Mouse (Mus musculus) limb, embryonic 15.5 days (tissue): Measurements from ENCODE around the gene Nlrp4f. TPM values are rescaled to one million over a fixed set of nuclear protein-coding genes. Genes with fewer than 3 reads are reported as not detected.

Experiments
- ATAC-seq: fragments of 200-750 bp; cut with Nextera tagmentation; 2 replicates; pipeline ENCODE4 v1.8.0; 2017; ENCODE audit warnings: low read depth, moderate TSS enrichment; ENCODE audit not compliant: insufficient number of reproducible peaks, low FRiP score, low TSS enrichment
- H3K27ac ChIP-seq: fragments of 300-500 bp; sonication (generic); 2 replicates; pipeline ENCODE4 v1.5.1; 2015; ENCODE audit warnings: moderate library complexity, mild to moderate bottlenecking, inconsistent platforms
- H3K27me3 ChIP-seq: fragments of 300-500 bp; sonication (generic); 2 replicates; pipeline ENCODE4 v1.6.1; 2015; ENCODE audit warnings: inconsistent platforms
- H3K36me3 ChIP-seq: fragments of 300-500 bp; sonication (generic); 2 replicates; pipeline ENCODE4 v1.6.1; 2015; ENCODE audit warnings: inconsistent platforms
- H3K4me1 ChIP-seq: fragments of 300-500 bp; sonication (generic); 2 replicates; pipeline ENCODE4 v1.6.1; 2015; ENCODE audit warnings: inconsistent platforms
- H3K4me2 ChIP-seq: fragments of 300-500 bp; sonication (generic); 2 replicates; pipeline ENCODE4 v1.6.1; 2015; ENCODE audit warnings: mild to moderate bottlenecking, inconsistent platforms
- H3K4me3 ChIP-seq: fragments of 300-500 bp; sonication (generic); 2 replicates; pipeline ENCODE4 v1.5.1; 2015; ENCODE audit warnings: mild to moderate bottlenecking, inconsistent platforms
- H3K9ac ChIP-seq: fragments of 300-500 bp; sonication (generic); 2 replicates; pipeline ENCODE4 v1.6.1; 2015; ENCODE audit warnings: inconsistent platforms
- H3K9me3 ChIP-seq: fragments of 300-500 bp; sonication (generic); 2 replicates; pipeline ENCODE4 v1.6.1; 2016; ENCODE audit warnings: inconsistent platforms
- WGBS: fragments of 180-500 bp; shearing (Covaris S2); methylation state at CpG from one replicate; pipeline ENCODE4 v1.1.7; 2015; 5-methylcytosine and 5-hydroxymethylcytosine counted together
- polyA plus RNA-seq: library from polyadenylated mRNA; unstranded; fragments of >200 nt; fragmentation: Nextera tagmentation; extraction: Ambion mirVana; gene quantifications from 2 replicates; pipeline ENCODE4 v1.2.1, GENCODE M21; 2015

Nlrp4f gene
- not detected in 2 replicates for polyA plus RNA-seq

GRCm38 (mm10) chr13:65205877-65206276, at the start of gene Nlrp4f:
Nlrp4f (minus strand) TSS chr13:65205977.
- Histone ChIP-seq H3K4me2 (no peak within 1 kb of the TSS), H3K27me3 (no peaks in the 10 kb centered on the region), H3K36me3 (no peaks in the 10 kb centered on the region), H3K9me3 (no peaks in the 10 kb centered on the region; the same call in 1 of the 2 replicates), H3K27ac (no peak within 1 kb of the TSS), H3K4me3 (no peak within 1 kb of the TSS), H3K9ac (no peak within 1 kb of the TSS), H3K4me1 (no peaks in the 10 kb centered on the region)
- ATAC-seq: no peak
- 85% methylated on average over 9 of the region's 10 CpGs for WGBS

DNA sequence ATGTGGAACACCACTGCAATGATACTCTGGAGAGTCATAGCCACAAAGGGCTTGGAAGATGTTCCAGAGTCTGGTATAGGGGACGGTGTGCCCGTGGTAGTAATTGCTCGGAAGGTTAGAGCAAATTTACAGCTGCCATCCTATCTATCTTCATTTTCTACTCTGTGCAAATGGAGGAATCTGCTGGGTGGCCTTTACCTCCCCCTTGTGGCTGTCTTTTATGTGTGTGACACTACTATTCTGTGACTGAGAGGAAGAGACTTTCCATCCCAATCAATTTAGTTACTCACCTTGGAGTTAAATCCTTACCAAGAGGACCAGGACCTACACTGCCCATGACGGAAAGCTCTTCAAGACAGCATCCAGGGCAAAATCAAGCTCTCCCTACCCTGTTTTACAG, 37.5 kb upstream of the Nlrp4f start:
- no peak overlapping the region for H3K4me2 ChIP-seq
- no peak for ATAC-seq
- no peak overlapping the region for H3K9ac ChIP-seq
- H3K27me3 ChIP-seq: no peaks in the 10 kb centered on the region
- H3K4me1 ChIP-seq: peaks cover 16% of the 10 kb centered on the region
- peaks cover 7% of the 10 kb centered on the region for H3K36me3 ChIP-seq
- no peak overlapping the region for H3K4me3 ChIP-seq
- 0 out of 2 replicates have a peak, but pooled peaks cover 5% of the 10 kb centered on the region for H3K9me3 ChIP-seq
- 96% methylated on average over 4 of the region's 4 CpGs for WGBS
- no peak overlapping the region for H3K27ac ChIP-seq

- 0 out of 2 replicates have a peak, but pooled peaks cover 5% of the 10 kb centered on the region for H3K9me3 ChIP-seq
- H3K4me1 ChIP-seq: peaks cover 16% of the 10 kb centered on the region
- ATAC-seq: no peak
- WGBS: 32% methylated on average over 27 of the region's 27 CpGs
- H3K4me3 ChIP-seq: peak overlapping the region; percentile 79
- H3K4me2 ChIP-seq: peak overlapping the region; percentile 98
- H3K9ac ChIP-seq: peak overlapping the region; percentile 67; the same call in 1 of the 2 replicates
- no peak overlapping the region for H3K27ac ChIP-seq
- H3K36me3 ChIP-seq: 0 out of 2 replicates have a peak, but pooled peaks cover 3% of the 10 kb centered on the region
- no peaks in the 10 kb centered on the region for H3K27me3 ChIP-seq
Measured at GRCm38 (mm10) chr13:65242319-65242787, 36.6 kb upstream of the Nlrp4f start.

DNA sequence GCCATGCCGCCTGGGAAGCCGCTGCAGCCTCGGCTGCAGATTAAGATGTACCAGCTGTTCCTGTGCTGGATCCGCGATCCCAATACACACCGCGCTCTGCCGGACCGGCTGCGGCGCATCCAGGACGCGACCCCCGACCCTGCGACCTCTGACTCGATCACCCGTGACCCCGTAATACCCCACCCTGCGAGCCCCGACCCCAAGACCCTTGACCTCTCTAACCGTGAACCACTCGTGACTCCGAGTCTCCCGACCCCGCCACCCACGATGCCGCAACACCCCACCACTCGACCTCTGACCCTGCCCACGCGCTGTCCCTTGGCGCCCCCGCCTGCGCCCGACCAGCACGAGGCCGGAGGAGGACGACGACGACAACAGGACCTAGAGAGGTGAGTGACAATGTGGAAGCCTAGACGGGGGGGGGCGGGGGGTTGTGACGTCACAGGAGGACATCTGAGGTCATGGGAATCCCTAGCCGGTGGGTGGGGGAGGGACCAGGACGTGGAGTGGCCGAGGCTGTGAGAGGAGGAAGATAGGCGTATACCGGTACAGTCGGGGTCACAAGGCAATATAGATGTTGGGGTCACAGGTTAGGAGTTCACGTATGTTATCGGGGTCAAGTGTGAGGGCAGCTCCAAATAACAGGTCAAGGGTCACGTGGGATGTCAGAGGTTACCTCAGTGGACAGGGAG, 36.0 kb upstream of the Nlrp4f start:
- H3K27ac ChIP-seq: peak overlapping the region; percentile 97
- 3% methylated on average over 51 of the region's 51 CpGs for WGBS

DNA sequence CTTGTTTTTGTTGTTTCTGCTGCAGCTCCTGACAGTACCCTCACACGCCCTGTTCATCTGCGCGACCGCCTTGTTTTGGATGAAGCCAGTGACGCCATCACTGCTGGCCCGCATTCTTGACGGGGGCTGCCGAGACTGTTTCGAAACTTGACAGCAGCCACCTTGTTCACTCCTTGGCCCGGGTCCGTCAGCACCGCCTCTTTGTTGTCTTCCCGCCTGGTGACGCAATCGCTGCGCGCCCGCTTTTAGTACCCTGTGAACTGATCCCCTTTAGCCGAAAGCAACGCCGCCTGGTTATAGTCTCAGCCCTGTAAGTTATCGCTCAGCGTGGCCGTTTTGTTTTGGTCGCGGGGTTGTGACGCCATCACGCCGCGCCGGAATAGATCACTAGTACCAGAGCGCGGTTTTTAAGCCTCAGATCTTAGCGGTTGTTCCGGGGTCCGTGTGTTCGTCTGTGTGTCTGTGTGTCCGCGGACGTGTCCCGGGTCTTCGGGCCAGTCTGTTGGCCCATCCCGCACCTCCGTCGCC, 35.4 kb upstream of the Nlrp4f start:
- H3K9ac ChIP-seq: peak overlapping the region; percentile 67
- 0 out of 2 replicates have a peak, but pooled peaks cover 5% of the 10 kb centered on the region for H3K9me3 ChIP-seq
- peaks cover 16% of the 10 kb centered on the region for H3K4me1 ChIP-seq
- H3K36me3 ChIP-seq: 0 out of 2 replicates have a peak, but pooled peaks cover 3% of the 10 kb centered on the region
- peak overlapping the region; percentile 98 for H3K4me2 ChIP-seq
- under 1% methylated on average over 45 of the region's 45 CpGs for WGBS
- no peaks in the 10 kb centered on the region for H3K27me3 ChIP-seq
- peak; percentile 85 for ATAC-seq
- H3K27ac ChIP-seq: peak overlapping the region; percentile 97
- peak overlapping the region; percentile 79 for H3K4me3 ChIP-seq

More for the DNA sequence above, 36.0 kb upstream of the Nlrp4f start:
- peak overlapping the region; percentile 98 for H3K4me2 ChIP-seq
- H3K27me3 ChIP-seq: no peaks in the 10 kb centered on the region
- H3K4me3 ChIP-seq: peak overlapping the region; percentile 79
- H3K9me3 ChIP-seq: 0 out of 2 replicates have a peak, but pooled peaks cover 5% of the 10 kb centered on the region
- peak overlapping the region; percentile 67 for H3K9ac ChIP-seq
- 0 out of 2 replicates have a peak, but pooled peaks cover 3% of the 10 kb centered on the region for H3K36me3 ChIP-seq
- H3K4me1 ChIP-seq: peaks cover 16% of the 10 kb centered on the region
- no peak for ATAC-seq

DNA sequence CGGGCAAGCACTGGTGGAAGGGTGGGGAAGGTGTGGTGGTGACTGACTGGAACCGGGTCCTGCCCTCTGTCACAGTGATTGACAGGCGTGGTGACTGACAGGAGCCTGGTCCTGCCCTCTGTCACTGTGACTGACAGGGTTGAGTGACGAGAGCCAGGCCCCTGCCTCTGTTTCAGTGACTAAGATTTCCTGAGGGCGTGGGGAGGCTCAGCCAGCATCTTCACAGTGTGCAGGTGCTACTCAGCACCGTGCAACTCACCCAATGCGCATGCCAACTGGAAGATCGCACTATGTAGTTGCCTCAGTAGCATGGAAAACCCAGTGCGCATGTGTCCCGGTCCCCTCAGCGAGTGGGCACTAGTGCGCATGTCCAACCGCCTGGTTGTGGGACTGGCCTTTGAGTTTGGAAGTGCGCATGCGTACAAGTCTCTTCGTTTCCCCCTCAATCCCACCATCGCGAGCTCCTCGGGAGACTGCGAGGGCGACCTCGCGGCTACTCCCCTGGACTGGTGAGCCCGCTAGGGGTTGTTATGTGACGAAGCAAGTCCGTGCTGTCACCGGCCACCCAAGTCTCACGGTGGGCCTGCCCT, 34.8 kb upstream of the Nlrp4f start:
- Histone ChIP-seq H3K4me3 (peak overlapping the region; percentile 79), H3K9me3 (0 out of 2 replicates have a peak, but pooled peaks cover 5% of the 10 kb centered on the region), H3K27me3 (no peaks in the 10 kb centered on the region), H3K36me3 (0 out of 2 replicates have a peak, but pooled peaks cover 2% of the 10 kb centered on the region), H3K4me1 (peaks cover 16% of the 10 kb centered on the region), H3K9ac (peak overlapping the region; percentile 67), H3K4me2 (peak overlapping the region; percentile 98), H3K27ac (peak overlapping the region; percentile 97)
- 2% methylated on average over 28 of the region's 28 CpGs for WGBS
- ATAC-seq: peak; percentile 91

DNA sequence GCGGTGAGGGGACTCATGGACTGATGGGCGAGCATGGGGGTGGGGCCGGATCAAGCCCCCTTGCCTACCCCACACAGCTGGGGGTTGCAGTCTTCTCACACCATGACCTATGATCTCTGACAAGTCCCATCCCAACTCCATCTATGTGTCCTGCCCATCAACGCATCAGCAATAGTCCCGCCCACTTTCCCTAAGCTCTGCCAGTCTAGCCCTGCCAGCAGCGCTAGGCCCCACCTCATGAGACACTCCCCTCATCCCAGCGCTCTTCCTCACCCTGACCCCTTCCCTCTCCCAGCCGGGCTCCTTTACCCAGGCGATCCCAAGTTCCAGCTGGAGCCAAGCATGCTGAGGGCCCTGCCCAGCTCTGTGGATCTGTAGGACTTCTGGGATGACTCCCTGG, 31.4 kb upstream of the Nlrp4f start:
- no peak overlapping the region for H3K9ac ChIP-seq
- no peak overlapping the region for H3K4me3 ChIP-seq
- H3K4me2 ChIP-seq: no peak overlapping the region
- ATAC-seq: no peak
- no peaks in the 10 kb centered on the region for H3K36me3 ChIP-seq
- WGBS: 72% methylated on average over 9 of the region's 9 CpGs
- no peak overlapping the region for H3K27ac ChIP-seq
- H3K27me3 ChIP-seq: no peaks in the 10 kb centered on the region
- H3K9me3 ChIP-seq: no peaks in the 10 kb centered on the region
- H3K4me1 ChIP-seq: peaks cover 11% of the 10 kb centered on the region

GRCm38 (mm10) chr13:65226657-65227056, 20.9 kb upstream of the Nlrp4f start:
- no peak overlapping the region for H3K4me2 ChIP-seq
- no peak overlapping the region for H3K4me3 ChIP-seq
- H3K36me3 ChIP-seq: no peaks in the 10 kb centered on the region
- no peaks in the 10 kb centered on the region for H3K27me3 ChIP-seq
- no peak overlapping the region for H3K27ac ChIP-seq
- no peak overlapping the region for H3K9ac ChIP-seq
- H3K4me1 ChIP-seq: no peaks in the 10 kb centered on the region
- H3K9me3 ChIP-seq: no peaks in the 10 kb centered on the region
- 82% methylated on average over 2 of the region's 2 CpGs for WGBS
- no peak for ATAC-seq

GRCm38 (mm10) chr13:65225945-65226344, 20.2 kb upstream of the Nlrp4f start:
- Histone ChIP-seq H3K36me3 (no peaks in the 10 kb centered on the region), H3K9me3 (no peaks in the 10 kb centered on the region), H3K4me3 (no peak overlapping the region), H3K4me2 (no peak overlapping the region), H3K27ac (no peak overlapping the region), H3K9ac (no peak overlapping the region), H3K27me3 (no peaks in the 10 kb centered on the region), H3K4me1 (no peaks in the 10 kb centered on the region)
- WGBS: 57% methylated on average over 6 of the region's 6 CpGs
- no peak for ATAC-seq

DNA sequence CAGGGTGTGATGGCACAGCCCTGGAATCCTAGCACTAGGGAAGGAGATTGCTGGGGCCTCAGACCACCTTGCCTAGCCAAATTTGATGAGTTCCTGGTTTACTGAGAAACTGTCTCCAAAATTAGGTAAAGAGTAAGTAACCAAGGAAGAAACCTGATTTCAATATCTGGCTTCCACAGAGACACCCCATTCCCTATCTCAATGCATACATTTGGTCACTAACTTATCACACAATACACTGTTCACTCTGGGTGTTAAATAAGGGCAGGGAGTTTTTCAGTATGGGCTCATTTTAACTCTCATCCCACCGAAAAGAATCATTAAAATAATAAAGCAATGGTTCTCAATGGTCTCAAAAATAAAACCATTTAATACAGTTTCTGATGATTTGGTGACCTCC, 5.1 kb downstream of the Nlrp4f start:
- no peak overlapping the region for H3K4me2 ChIP-seq
- no peak overlapping the region for H3K4me3 ChIP-seq
- no peaks in the 10 kb centered on the region; the same call in 1 of the 2 replicates for H3K9me3 ChIP-seq
- ATAC-seq: no peak
- no peaks in the 10 kb centered on the region for H3K36me3 ChIP-seq
- no peaks in the 10 kb centered on the region for H3K4me1 ChIP-seq
- no peaks in the 10 kb centered on the region for H3K27me3 ChIP-seq
- WGBS: 73% methylated on average over 1 of the region's 1 CpGs
- no peak overlapping the region for H3K27ac ChIP-seq
- no peak overlapping the region for H3K9ac ChIP-seq

- no peaks in the 10 kb centered on the region for H3K4me1 ChIP-seq
- H3K9ac ChIP-seq: no peak overlapping the region
- no peak for ATAC-seq
- no peak overlapping the region for H3K4me2 ChIP-seq
- 59% methylated on average over 15 of the region's 15 CpGs for WGBS
- H3K36me3 ChIP-seq: no peaks in the 10 kb centered on the region
- H3K27ac ChIP-seq: no peak overlapping the region
- no peaks in the 10 kb centered on the region for H3K9me3 ChIP-seq
- H3K27me3 ChIP-seq: no peaks in the 10 kb centered on the region
- no peak overlapping the region for H3K4me3 ChIP-seq
Measured at GRCm38 (mm10) chr13:65176472-65177091, 29.2 kb downstream of the Nlrp4f start.
